11 mouse cellular contexts compared by ENCODE assay signal in genomic region chr11:85844971-85845370, GRCm38 (mm10). TPM values are rescaled to one million over a fixed set of nuclear protein-coding genes. Genes with fewer than 3 reads are reported as not detected.
DNase-seq lines count a peak whose midpoint lies in the region; ATAC-seq and TF ChIP-seq lines count a peak whose summit lies in the region.
"Had no signal": no experiment of that assay in that cellular context is flagged by ENCODE, and none has a peak within 500 bp of the region (broad histone marks: within the 10 kb centered on the region; RNA-seq: fewer than 3 reads in every experiment).

No protein-coding gene starts in this region.

- no peak overlapping the region for H3K9ac ChIP-seq in heart, embryonic 12.5 days
- no peak overlapping the region for H3K9ac ChIP-seq in hindbrain, embryonic 15.5 days
- H3K9ac ChIP-seq in limb, embryonic 14.5 days (ENCODE audit: low read depth, low read length, severe bottlenecking): peak overlapping the region; percentile 55; the same call in 1 of the 2 replicates

- no peaks in the 10 kb centered on the region for H3K36me3 ChIP-seq in heart, embryonic 12.5 days
- no peaks in the 10 kb centered on the region for H3K36me3 ChIP-seq in E14TG2a.4 (ENCODE audit: insufficient read depth, low read length)
- no peaks in the 10 kb centered on the region for H3K36me3 ChIP-seq in hindbrain, embryonic 15.5 days
- H3K36me3 ChIP-seq in limb, embryonic 14.5 days (ENCODE audit: control insufficient read depth, insufficient read depth, low read length): peaks cover 7% of the 10 kb centered on the region

- no peaks in the 10 kb centered on the region for H3K9me3 ChIP-seq in heart, embryonic 12.5 days (replicated peaks)
- H3K9me3 ChIP-seq in E14TG2a.4 (ENCODE audit: low read length): no peaks in the 10 kb centered on the region
- no peaks in the 10 kb centered on the region for H3K9me3 ChIP-seq in hindbrain, embryonic 15.5 days
- H3K9me3 ChIP-seq in limb, embryonic 14.5 days (ENCODE audit: control insufficient read depth, low read length): no peaks in the 10 kb centered on the region

- no peak for DNase-seq in heart, postnatal 14 days
- DNase-seq in limb, embryonic 14.5 days (ENCODE audit: low spot score): no peak
- DNase-seq in thymus, adult 18-20 months: no peak
- no peak for DNase-seq in cerebellum, postnatal 36 days

- intact Hi-C loops in heart, postnatal 14 days (cut with DNase I): loop anchor here (2.0 to 5.0 kb wide), 3 partner anchors 128 to 512 kb away; partner anchors contain the start of gene Med13

- peaks cover 34% of the 10 kb centered on the region for H3K4me1 ChIP-seq in heart, embryonic 12.5 days (replicated peaks)
- peaks cover 45% of the 10 kb centered on the region for H3K4me1 ChIP-seq in E14TG2a.4 (replicated peaks; ENCODE audit: low read depth, low read length)
- peaks cover 41% of the 10 kb centered on the region for H3K4me1 ChIP-seq in hindbrain, embryonic 15.5 days (replicated peaks)
- H3K4me1 ChIP-seq in limb, embryonic 14.5 days (ENCODE audit: control insufficient read depth, insufficient read depth, low read length): peaks cover 24% of the 10 kb centered on the region

- TF ChIP-seq CTCF in E14TG2a.4 (conservative IDR thresholded peaks at IDR 0.05; ENCODE audit: low read length): no peak

- H3K4me3 ChIP-seq in heart, embryonic 12.5 days: peak overlapping the region; percentile 59
- peak overlapping the region; percentile 82 for H3K4me3 ChIP-seq in E14TG2a.4 (replicated peaks; ENCODE audit: low read length)
- peak overlapping the region; percentile 40; the same call in 1 of the 2 replicates for H3K4me3 ChIP-seq in hindbrain, embryonic 15.5 days
- peak overlapping the region; percentile 60 for H3K4me3 ChIP-seq in limb, embryonic 14.5 days (replicated peaks; ENCODE audit: low read length)

- ATAC-seq in heart, embryonic 12.5 days (ENCODE audit: insufficient number of reproducible peaks, low FRiP score): no peak
- no peak for ATAC-seq in hindbrain, embryonic 15.5 days (ENCODE audit: low FRiP score, low read depth)
- no peak for ATAC-seq in limb, embryonic 14.5 days (ENCODE audit: low FRiP score, low read depth)
- no peak for ATAC-seq in monocyte, adult 5-6 weeks (replicated peaks; ENCODE audit: insufficient number of reproducible peaks, low FRiP score, low TSS enrichment, poor library complexity, severe bottlenecking)

- H3K4me2 ChIP-seq in heart, embryonic 12.5 days: peak overlapping the region; percentile 93
- H3K4me2 ChIP-seq in hindbrain, embryonic 15.5 days: peak overlapping the region; percentile 84
- peak overlapping the region; percentile 89 for H3K4me2 ChIP-seq in limb, embryonic 14.5 days (replicated peaks; ENCODE audit: low read depth, low read length, severe bottlenecking)

- no peak overlapping the region for H3K27ac ChIP-seq in heart, embryonic 12.5 days (ENCODE audit: poor library complexity, severe bottlenecking)
- H3K27ac ChIP-seq in hindbrain, embryonic 15.5 days (replicated peaks): no peak overlapping the region
- H3K27ac ChIP-seq in limb, embryonic 14.5 days (replicated peaks; ENCODE audit: low read depth, low read length): no peak overlapping the region

- peaks cover 60% of the 10 kb centered on the region for H3K27me3 ChIP-seq in heart, embryonic 12.5 days (replicated peaks)
- H3K27me3 ChIP-seq in E14TG2a.4 (ENCODE audit: insufficient read depth, low read length): peaks cover 88% of the 10 kb centered on the region
- H3K27me3 ChIP-seq in hindbrain, embryonic 15.5 days: peaks cover 68% of the 10 kb centered on the region
- peaks cover 24% of the 10 kb centered on the region for H3K27me3 ChIP-seq in limb, embryonic 14.5 days (ENCODE audit: control insufficient read depth, insufficient read depth, low read length)

- 28% methylated on average over 5 of the region's 5 CpGs for WGBS in heart, embryonic 12.5 days
- WGBS in hindbrain, embryonic 15.5 days: 38% methylated on average over 5 of the region's 5 CpGs
- 30% methylated on average over 5 of the region's 5 CpGs for WGBS in limb, embryonic 14.5 days

- no peak for TF ChIP-seq POLR2A in limb, embryonic 14.5 days (IDR thresholded peaks at IDR 0.05; ENCODE audit: borderline replicate concordance, extremely low read depth, insufficient read depth, insufficient read length)

RNA-seq across cellular contexts. Expression of gene Gm11444, which starts 5.2 kb away (rescaled TPM):
- polyA plus RNA-seq in heart, embryonic 12.5 days (2016; fragmentation: Nextera tagmentation; extraction: Ambion mirVana): not detected in 2 replicates
- not detected for total RNA-seq in heart, postnatal 14 days (2021)
- polyA plus RNA-seq in hindbrain, embryonic 15.5 days (2015; fragmentation: Nextera tagmentation; extraction: Ambion mirVana): not detected in 2 replicates
- polyA plus RNA-seq in limb, embryonic 14.5 days (2012; rRNA removed): not detected in 2 replicates
- not detected in 2 replicates for polyA plus RNA-seq in limb, embryonic 14.5 days (2014; fragmentation: Nextera tagmentation; extraction: Ambion mirVana)
- not detected in 3 replicates for total RNA-seq in monocyte, adult 5-6 weeks (2017)
- total RNA-seq: adrenal gland, postnatal 25 days; layer of hippocampus, postnatal 25 days had no signal
- polyA plus RNA-seq: thymus, adult 2 months had no signal

RNA-seq across cellular contexts. Expression of gene Tbx2, which starts 12.6 kb away (rescaled TPM):
- 3.2 TPM in 2 replicates for polyA plus RNA-seq in heart, embryonic 12.5 days (2016; fragmentation: Nextera tagmentation; extraction: Ambion mirVana)
- 10 to 100 TPM; 11.8 to 14.5 TPM for total RNA-seq in heart, postnatal 14 days (2021)
- polyA plus RNA-seq in hindbrain, embryonic 15.5 days (2015; fragmentation: Nextera tagmentation; extraction: Ambion mirVana): 1.5 and 1.9 TPM in 2 replicates
- 31.7 and 39.1 TPM in 2 replicates for polyA plus RNA-seq in limb, embryonic 14.5 days (2012; rRNA removed)
- polyA plus RNA-seq in limb, embryonic 14.5 days (2014; fragmentation: Nextera tagmentation; extraction: Ambion mirVana): 6.5 and 9.3 TPM in 2 replicates
- total RNA-seq in monocyte, adult 5-6 weeks (2017): 0.19 to 0.95 TPM (median 0.21 TPM) in 3 replicates

RNA-seq across cellular contexts. Expression of gene Tbx4, which starts 41.3 kb away (rescaled TPM):
- 0.49 and 0.94 TPM in 2 replicates for polyA plus RNA-seq in heart, embryonic 12.5 days (2016; fragmentation: Nextera tagmentation; extraction: Ambion mirVana)
- total RNA-seq in heart, postnatal 14 days (2021): under 1 TPM in 1 of 2 experiments, not detected in 1; 0.14 TPM
- polyA plus RNA-seq in hindbrain, embryonic 15.5 days (2015; fragmentation: Nextera tagmentation; extraction: Ambion mirVana): 0.21 and 0.31 TPM in 2 replicates
- polyA plus RNA-seq in limb, embryonic 14.5 days (2012; rRNA removed): 37.5 and 52.7 TPM in 2 replicates
- 15.5 and 20.0 TPM in 2 replicates for polyA plus RNA-seq in limb, embryonic 14.5 days (2014; fragmentation: Nextera tagmentation; extraction: Ambion mirVana)
- not detected in 3 replicates for total RNA-seq in monocyte, adult 5-6 weeks (2017)
- total RNA-seq: adrenal gland, postnatal 25 days had no signal
